Mouse (Mus musculus) embryonic facial prominence, embryonic 10.5 days (tissue): ENCODE measurements around the gene Gipc1. TPM values are rescaled to one million over a fixed set of nuclear protein-coding genes. Genes with fewer than 3 reads are reported as not detected.
A peak's percentile ranks its signal among the peaks of the same experiment; 100 is the strongest.

ENCODE experiments used
- DNase-seq: peaks from one replicate; pipeline ENCODE4 v3.0.0-alpha.2; 2017; ENCODE audit warnings: low spot score
- H3K27ac ChIP-seq: fragments of 300-500 bp; sonication (generic); replicated peaks from 2 replicates; pipeline ENCODE4 v1.5.1; 2016; ENCODE audit warnings: mild to moderate bottlenecking
- H3K27me3 ChIP-seq: fragments of 300-500 bp; sonication (generic); replicated peaks from 2 replicates; pipeline ENCODE4 v1.6.1; 2016; ENCODE audit warnings: low read depth, mild to moderate bottlenecking; ENCODE audit not compliant: poor library complexity, severe bottlenecking
- H3K36me3 ChIP-seq: fragments of 300-500 bp; sonication (generic); replicated peaks from 2 replicates; pipeline ENCODE4 v1.6.1; 2016; ENCODE audit warnings: mild to moderate bottlenecking, moderate library complexity
- H3K4me1 ChIP-seq: fragments of 300-500 bp; sonication (generic); 2 replicates; pipeline ENCODE4 v1.6.1; 2016
- H3K4me3 ChIP-seq: fragments of 300-500 bp; sonication (generic); 2 replicates; pipeline ENCODE4 v1.5.1; 2016; ENCODE audit warnings: mild to moderate bottlenecking, moderate library complexity
- H3K9me3 ChIP-seq: fragments of 300-500 bp; sonication (generic); 2 replicates; pipeline ENCODE4 v1.6.1; 2016; ENCODE audit warnings: mild to moderate bottlenecking
- WGBS: fragments of 180-500 bp; shearing (Covaris S2); methylation state at CpG from one replicate; pipeline ENCODE4 v1.1.7; 2016; 5-methylcytosine and 5-hydroxymethylcytosine counted together
- polyA plus RNA-seq: library from polyadenylated mRNA; unstranded; fragments of >200 nt; fragmentation: Nextera tagmentation; extraction: Ambion mirVana; gene quantifications from 2 replicates; pipeline ENCODE4 v1.2.1, GENCODE M21; 2016

Gipc1 gene
- polyA plus RNA-seq, result 208 and 209 TPM in 2 replicates

DNA sequence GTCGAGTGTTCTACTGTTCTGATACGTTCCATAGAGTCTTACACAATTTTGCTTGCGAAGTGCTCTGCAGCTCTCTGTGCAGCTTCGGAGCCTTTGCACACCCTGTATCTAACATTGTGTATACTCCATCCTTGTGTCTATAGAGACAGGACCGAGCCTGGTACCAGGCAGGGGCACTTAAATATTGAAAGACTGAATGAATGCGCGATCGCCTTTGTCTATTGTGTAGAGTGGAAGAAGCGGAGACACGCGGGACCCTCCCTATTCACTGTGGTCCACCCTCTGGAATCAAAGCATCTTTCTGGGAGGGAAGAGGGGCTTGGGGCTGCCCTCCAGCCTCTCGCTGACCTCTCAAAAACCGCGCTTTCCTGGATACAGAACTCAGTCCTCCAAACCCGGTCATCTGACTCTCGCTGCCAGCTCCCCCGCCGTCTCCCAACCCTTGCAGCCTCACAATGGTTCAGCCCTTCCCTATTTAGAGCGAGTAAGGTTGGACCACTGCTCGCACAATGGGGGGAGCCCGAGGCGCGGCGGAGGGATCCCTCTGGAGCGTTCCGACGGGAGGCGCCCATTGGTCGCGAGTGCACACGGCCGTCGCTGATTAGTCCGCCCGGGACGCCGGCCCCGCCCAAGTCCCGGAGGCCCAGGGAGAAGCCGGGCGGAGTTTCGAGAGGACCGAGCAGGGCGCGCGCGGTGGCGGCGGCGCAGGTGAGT lies at the start of gene Gipc1:
TSS of gene Gipc1 (plus strand) at position 648 of the 714 bp plus-strand sequence.
- Histone ChIP-seq H3K27me3 (no peaks in the 10 kb centered on the region), H3K4me1 (peaks cover 34% of the 10 kb centered on the region), H3K9me3 (no peaks in the 10 kb centered on the region), H3K27ac (peak within 1 kb of the TSS; percentile 96), H3K4me3 (peak within 1 kb of the TSS; percentile 85), H3K36me3 (peaks cover 26% of the 10 kb centered on the region)
- WGBS, result 5% methylated on average over 50 of the region's 50 CpGs
- peak; percentile 98 for DNase-seq

DNA sequence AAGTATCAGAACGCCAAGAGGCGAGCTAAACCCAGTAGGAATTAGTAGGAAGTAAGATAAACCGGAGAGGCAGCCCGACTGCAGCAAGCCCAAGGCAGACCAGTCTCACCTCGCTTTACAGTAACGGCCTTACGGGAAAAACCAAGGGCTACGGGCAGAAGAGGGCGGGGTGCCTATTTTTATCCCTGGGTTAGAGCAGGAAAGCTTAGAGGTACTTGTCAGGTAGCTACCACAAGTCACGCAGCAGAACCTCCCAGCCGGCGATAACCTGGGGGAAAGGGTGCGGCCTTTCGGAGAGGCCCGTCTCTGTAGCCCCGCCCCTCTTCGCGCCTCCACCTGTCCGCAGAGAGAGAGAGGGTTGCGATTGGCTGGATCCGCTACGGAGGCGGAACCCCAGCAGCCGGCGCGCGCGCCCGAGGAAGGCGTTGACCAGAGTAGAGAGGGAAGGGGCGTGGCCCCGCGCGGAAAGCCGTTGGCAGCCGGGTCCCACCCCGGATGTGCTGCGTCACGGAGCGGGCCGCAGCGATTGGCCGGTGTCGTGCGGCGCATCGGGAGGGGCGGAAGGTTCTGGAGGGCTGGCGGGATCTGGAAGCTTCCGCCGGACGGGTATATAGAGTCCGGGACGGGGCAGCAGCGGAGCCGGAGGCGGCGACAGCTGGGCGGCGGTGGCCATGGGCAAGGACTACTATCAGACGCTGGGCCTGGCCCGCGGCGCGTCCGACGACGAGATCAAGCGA lies 44.6 kb upstream of the Gipc1 start, which contains the start of the genes Tecr and Dnajb1:
TSS of gene Tecr (minus strand) at position 311 of the 737 bp plus-strand sequence.
TSS of gene Dnajb1 (plus strand) at position 533 of the 737 bp plus-strand sequence.
- DNase-seq, result peak; percentile 100

DNA sequence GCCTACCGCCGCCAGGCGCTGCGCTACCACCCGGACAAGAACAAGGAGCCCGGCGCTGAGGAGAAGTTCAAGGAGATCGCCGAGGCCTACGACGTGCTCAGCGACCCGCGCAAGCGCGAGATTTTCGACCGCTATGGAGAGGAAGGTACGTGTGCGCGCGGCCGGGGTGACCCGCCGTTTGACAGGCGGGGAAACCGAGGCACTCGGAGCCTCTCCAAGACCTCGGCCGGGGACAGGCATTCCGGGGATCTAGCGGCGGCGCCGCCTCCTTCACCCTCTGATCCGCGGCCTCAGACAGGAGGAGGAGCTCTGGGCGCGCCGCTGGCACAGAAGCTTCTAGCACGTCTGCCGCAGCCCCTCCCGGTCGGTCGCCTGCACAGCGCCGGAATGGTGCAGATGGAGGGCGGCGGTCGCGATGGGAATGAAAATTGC lies 44.1 kb upstream of the Gipc1 start:
- H3K27me3 ChIP-seq, result no peaks in the 10 kb centered on the region
- peaks cover 42% of the 10 kb centered on the region for H3K36me3 ChIP-seq
- peak overlapping the region; percentile 96 for H3K27ac ChIP-seq
- under 1% methylated on average over 51 of the region's 51 CpGs for WGBS
- no peaks in the 10 kb centered on the region for H3K9me3 ChIP-seq
- peak overlapping the region; percentile 86 for H3K4me3 ChIP-seq
- peak; percentile 86 for DNase-seq
- H3K4me1 ChIP-seq, result peaks cover 20% of the 10 kb centered on the region

More for the DNA sequence above, 44.6 kb upstream of the Gipc1 start, which contains the start of the genes Tecr and Dnajb1:
- Histone ChIP-seq H3K27me3 (no peaks in the 10 kb centered on the region), H3K4me1 (peaks cover 20% of the 10 kb centered on the region), H3K27ac (peak within 1 kb of the TSS; percentile 96), H3K9me3 (no peaks in the 10 kb centered on the region), H3K4me3 (peak within 1 kb of the TSS; percentile 86), H3K36me3 (peaks cover 36% of the 10 kb centered on the region)
- under 1% methylated on average over 69 of the region's 69 CpGs for WGBS

DNA sequence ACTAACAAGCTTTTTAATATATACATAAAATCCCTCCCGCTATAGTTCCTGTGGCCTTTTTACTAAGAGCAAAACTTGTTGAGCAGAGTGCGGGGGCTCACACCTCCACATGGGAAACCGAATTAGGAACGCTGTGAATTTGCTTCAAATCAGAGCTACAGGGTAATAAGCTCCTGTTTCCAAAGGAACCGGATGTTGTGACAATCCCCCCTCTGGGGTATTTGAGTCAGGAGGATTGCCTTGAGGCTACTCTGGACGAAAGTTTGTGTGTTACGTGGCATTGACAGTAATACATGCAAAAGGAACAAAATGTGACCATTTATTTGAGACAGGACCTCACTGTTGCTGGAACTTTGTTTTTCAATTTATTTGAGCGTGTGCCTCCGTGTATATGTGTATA lies 43.4 kb upstream of the Gipc1 start:
- DNase-seq, result no peak
- 35% methylated on average over 9 of the region's 9 CpGs for WGBS
- peak overlapping the region; percentile 96 for H3K27ac ChIP-seq

DNA sequence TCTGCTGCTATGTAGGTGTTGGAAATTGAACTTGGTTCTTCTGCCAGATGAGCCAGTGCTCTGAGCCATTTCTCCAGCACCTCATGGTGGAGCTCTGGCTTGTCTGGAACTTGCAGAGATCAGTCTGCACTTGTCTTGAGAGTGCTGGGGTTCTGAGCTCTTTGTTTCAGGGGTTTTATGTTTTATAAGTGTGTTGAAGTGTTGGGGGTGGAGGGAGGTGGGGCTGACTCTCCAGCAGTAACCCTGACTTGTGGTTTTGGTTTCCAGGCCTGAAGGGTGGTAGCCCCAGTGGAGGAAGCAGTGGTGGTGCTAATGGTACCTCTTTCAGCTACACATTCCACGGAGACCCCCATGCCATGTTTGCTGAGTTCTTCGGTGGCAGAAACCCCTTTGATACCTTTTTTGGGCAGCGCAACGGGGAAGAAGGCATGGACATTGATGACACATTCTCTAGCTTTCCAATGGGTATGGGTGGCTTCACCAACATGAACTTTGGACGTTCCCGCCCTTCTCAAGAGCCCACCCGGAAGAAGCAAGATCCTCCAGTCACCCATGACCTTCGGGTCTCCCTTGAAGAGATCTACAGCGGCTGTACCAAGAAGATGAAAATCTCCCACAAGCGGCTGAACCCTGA lies 42.8 kb upstream of the Gipc1 start:
- no peak overlapping the region for H3K27ac ChIP-seq
- H3K27me3 ChIP-seq, result no peaks in the 10 kb centered on the region
- H3K4me1 ChIP-seq, result peaks cover 20% of the 10 kb centered on the region
- no peak for DNase-seq
- H3K9me3 ChIP-seq, result no peaks in the 10 kb centered on the region
- 95% methylated on average over 10 of the region's 10 CpGs for WGBS
- peak overlapping the region; percentile 86 for H3K4me3 ChIP-seq
- peaks cover 53% of the 10 kb centered on the region for H3K36me3 ChIP-seq

More for the DNA sequence above, 43.4 kb upstream of the Gipc1 start:
- peaks cover 48% of the 10 kb centered on the region for H3K36me3 ChIP-seq
- peak overlapping the region; percentile 86 for H3K4me3 ChIP-seq
- H3K27me3 ChIP-seq, result no peaks in the 10 kb centered on the region
- H3K9me3 ChIP-seq, result no peaks in the 10 kb centered on the region
- H3K4me1 ChIP-seq, result peaks cover 20% of the 10 kb centered on the region

DNA sequence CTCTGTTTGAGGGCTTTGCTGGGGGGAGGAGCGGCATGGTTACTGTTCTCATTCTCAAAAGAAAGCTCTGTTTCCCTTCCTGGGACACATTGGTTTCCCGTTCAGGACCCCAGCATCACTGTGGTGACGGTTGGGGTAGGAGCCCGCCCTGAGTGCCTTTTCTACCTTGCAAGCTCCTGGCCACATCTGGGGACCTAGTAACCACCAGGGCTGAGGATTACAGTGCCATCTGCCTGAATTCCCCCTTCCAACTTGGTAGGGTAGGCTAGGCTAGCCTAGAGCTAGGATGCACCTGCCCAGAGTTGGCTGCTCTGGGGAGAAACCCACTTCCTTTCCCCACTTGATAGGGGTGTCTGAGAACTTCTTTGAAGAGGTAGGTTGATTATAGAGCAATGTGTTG lies 40.6 kb upstream of the Gipc1 start:
- Histone ChIP-seq H3K4me1 (peaks cover 19% of the 10 kb centered on the region), H3K9me3 (no peaks in the 10 kb centered on the region), H3K27ac (no peak overlapping the region), H3K36me3 (peaks cover 53% of the 10 kb centered on the region), H3K4me3 (no peak overlapping the region), H3K27me3 (no peaks in the 10 kb centered on the region)
- DNase-seq, result no peak
- 92% methylated on average over 4 of the region's 4 CpGs for WGBS

DNA sequence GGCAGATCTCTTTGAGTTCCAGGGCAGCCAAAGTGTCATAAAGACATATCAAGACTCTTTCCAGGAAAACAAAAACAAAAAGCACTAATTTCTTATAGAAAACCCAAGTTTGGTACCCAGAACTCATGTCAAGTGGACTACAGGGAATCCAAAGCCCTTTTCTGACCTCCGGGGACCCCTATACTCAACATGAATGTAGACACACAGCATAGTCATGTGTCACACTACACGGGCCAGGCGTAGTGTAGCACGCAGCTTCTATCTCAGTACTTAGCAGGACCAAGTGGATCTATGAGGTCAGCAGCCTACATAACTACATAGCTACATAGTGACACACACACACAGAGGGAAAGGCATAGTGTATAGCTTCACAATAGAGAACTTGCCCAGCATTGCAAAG lies 38.8 kb upstream of the Gipc1 start:
- no peak for DNase-seq
- H3K36me3 ChIP-seq, result peaks cover 53% of the 10 kb centered on the region
- no peaks in the 10 kb centered on the region for H3K9me3 ChIP-seq
- H3K27ac ChIP-seq, result no peak overlapping the region
- H3K27me3 ChIP-seq, result no peaks in the 10 kb centered on the region
- peaks cover 12% of the 10 kb centered on the region for H3K4me1 ChIP-seq
- no peak overlapping the region for H3K4me3 ChIP-seq
- WGBS, result 97% methylated on average over 4 of the region's 4 CpGs

DNA sequence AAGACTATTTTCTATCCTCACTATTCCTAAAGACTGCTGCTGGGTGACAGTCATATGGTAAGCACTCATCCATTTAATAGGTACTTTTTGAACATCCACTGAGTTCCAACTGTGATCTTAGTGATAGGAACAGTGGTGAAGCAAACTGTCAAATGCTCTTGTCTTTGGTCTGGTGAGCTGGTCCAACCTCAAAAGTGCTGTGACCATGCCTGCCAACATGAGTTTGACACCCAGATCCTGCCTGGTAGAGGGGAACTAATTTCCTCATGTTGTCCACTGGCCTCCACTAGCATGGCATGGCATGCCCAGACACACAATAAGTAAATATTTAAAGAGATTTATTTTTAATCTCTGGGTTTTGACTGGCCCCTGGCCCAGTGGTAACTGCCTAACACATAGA lies 35.9 kb upstream of the Gipc1 start:
- H3K27me3 ChIP-seq, result peaks cover 4% of the 10 kb centered on the region; the same call in 1 of the 2 replicates
- no peaks in the 10 kb centered on the region; the same call in 1 of the 2 replicates for H3K4me1 ChIP-seq
- no peak overlapping the region for H3K4me3 ChIP-seq
- no peaks in the 10 kb centered on the region for H3K9me3 ChIP-seq
- no peak overlapping the region for H3K27ac ChIP-seq
- DNase-seq, result no peak
- H3K36me3 ChIP-seq, result peaks cover 30% of the 10 kb centered on the region

DNA sequence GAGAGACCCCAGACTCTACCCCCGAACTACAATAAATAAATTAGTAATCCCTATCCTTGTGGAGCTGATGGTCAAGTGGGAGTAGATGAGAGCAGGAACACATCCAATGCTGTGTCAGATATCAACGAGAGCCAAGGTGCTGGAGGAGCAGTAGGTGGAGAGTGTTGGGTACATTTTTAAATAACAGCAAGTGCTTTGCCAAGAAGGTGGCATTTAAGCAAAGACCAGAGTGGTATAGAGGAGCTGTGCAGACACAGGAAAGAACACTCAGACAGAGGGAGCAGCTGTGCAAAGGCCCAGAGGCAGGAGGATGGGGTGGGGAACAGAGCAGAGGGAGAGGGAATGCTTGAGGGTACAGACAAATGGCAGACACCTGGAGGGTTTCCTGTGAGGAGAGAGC lies 35.4 kb upstream of the Gipc1 start:
- WGBS, result 86% methylated on average over 2 of the region's 2 CpGs
- Histone ChIP-seq H3K4me3 (no peak overlapping the region), H3K9me3 (no peaks in the 10 kb centered on the region), H3K36me3 (peaks cover 25% of the 10 kb centered on the region), H3K27ac (no peak overlapping the region), H3K27me3 (peaks cover 9% of the 10 kb centered on the region; the same call in 1 of the 2 replicates), H3K4me1 (peaks cover 3% of the 10 kb centered on the region)
- DNase-seq, result no peak

DNA sequence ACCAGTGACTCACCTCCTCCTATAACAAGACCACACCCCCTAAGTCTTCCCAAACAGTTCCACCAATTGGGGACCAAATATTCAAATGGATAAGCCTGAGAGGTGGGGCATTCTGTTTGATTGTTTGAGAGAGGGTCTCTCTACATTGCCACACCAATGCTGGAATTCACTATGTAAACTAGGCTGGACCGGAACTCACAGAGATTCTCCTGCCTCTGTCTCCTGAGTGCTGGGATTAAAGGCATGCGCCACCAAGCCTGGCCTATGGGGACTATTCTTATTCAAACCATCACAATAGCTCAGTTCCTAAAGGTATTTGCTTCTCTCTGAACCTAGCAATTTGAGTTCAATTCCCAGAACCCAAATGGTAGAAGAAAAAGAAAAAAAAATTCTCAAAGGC lies 33.9 kb upstream of the Gipc1 start:
- no peak overlapping the region for H3K4me3 ChIP-seq
- 94% methylated on average over 2 of the region's 2 CpGs for WGBS
- no peaks in the 10 kb centered on the region for H3K9me3 ChIP-seq
- peaks cover 9% of the 10 kb centered on the region; the same call in 1 of the 2 replicates for H3K27me3 ChIP-seq
- no peak overlapping the region for H3K27ac ChIP-seq
- peaks cover 10% of the 10 kb centered on the region for H3K36me3 ChIP-seq
- peaks cover 8% of the 10 kb centered on the region for H3K4me1 ChIP-seq
- DNase-seq, result no peak

DNA sequence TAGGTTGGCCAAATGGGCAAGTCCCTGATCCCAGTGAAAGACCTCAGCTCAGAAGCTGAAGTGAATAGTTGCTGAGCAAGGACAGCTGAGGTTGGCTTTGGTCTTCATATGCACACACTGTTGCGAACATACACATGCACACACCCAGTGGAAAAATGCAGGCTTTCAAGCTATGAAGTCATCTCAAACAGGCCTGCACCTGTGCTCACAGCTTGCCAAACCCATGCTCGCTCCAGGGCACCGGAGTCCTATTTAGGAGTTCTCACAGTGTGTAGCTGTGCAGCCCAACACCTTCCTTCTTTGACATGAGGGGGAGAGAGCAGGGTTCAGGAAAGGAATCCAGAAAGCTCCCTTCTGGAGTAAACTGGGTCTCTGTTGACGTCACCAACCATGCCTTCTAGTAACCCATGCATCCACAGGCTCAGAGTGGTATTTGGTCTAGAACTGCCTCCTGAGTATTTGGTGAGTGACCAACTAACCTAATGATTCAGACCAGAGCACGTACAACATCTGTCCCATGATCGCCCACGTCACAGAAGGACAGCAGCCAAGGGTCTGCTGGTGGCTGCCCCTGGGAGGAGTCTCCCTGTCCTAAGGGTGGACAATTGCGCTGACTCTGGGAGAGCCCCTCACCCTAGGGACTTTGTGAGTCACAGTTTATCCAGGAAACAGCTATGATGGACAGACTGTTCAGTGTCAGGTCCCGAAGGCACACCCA lies 32.8 kb upstream of the Gipc1 start:
- no peak for DNase-seq
- no peaks in the 10 kb centered on the region; the same call in 1 of the 2 replicates for H3K36me3 ChIP-seq
- peaks cover 8% of the 10 kb centered on the region for H3K4me1 ChIP-seq
- peaks cover 9% of the 10 kb centered on the region; the same call in 1 of the 2 replicates for H3K27me3 ChIP-seq
- no peak overlapping the region for H3K4me3 ChIP-seq
- H3K9me3 ChIP-seq, result no peaks in the 10 kb centered on the region
- no peak overlapping the region for H3K27ac ChIP-seq
- 90% methylated on average over 9 of the region's 9 CpGs for WGBS
